Comparison of ENCODE assay signal across 27 mouse cellular contexts in genomic region chr7:30841379-30841778, GRCm38 (mm10). TPM values are rescaled to one million over a fixed set of nuclear protein-coding genes. Genes with fewer than 3 reads are reported as not detected.
DNase-seq lines count a peak whose midpoint lies in the region; ATAC-seq and TF ChIP-seq lines count a peak whose summit lies in the region.
"Had no signal": no experiment of that assay in that cellular context is flagged by ENCODE, and none has a peak within 500 bp of the region (broad histone marks: within the 10 kb centered on the region; RNA-seq: fewer than 3 reads in every experiment).

No protein-coding gene starts in this region.

- no peak overlapping the region for H3K27ac ChIP-seq in kidney, adult 2 months (ENCODE audit: insufficient read depth, low read depth, low read length)
- no peak overlapping the region for H3K27ac ChIP-seq in liver, embryonic 16.5 days (ENCODE audit: low read length)
- no peak overlapping the region for H3K27ac ChIP-seq in intestine, embryonic 15.5 days
- H3K27ac ChIP-seq in intestine, postnatal 0 days (ENCODE audit: low read depth, low read length): no peak overlapping the region
- H3K27ac ChIP-seq in hindbrain, embryonic 16.5 days (ENCODE audit: low read depth, low read length): no peak overlapping the region
- H3K27ac ChIP-seq: embryonic facial prominence, embryonic 13.5 days; embryonic facial prominence, embryonic 15.5 days; forebrain, embryonic 10.5 days; forebrain, embryonic 12.5 days had no signal

- 72% methylated on average over 4 of the region's 4 CpGs for WGBS in kidney, adult 2 months
- WGBS in liver, embryonic 16.5 days (ENCODE audit: insufficient replicate concordance): 61% methylated on average over 4 of the region's 4 CpGs
- 58% methylated on average over 4 of the region's 4 CpGs for WGBS in intestine, embryonic 15.5 days
- WGBS in intestine, postnatal 0 days: 55% methylated on average over 4 of the region's 4 CpGs
- WGBS in hindbrain, embryonic 16.5 days: 85% methylated on average over 4 of the region's 4 CpGs

- peak; percentile 27 for DNase-seq in kidney, adult 2 months
- DNase-seq in kidney, postnatal 10 days: no peak
- no peak for DNase-seq in liver
- no peak for DNase-seq in B cell, adult 2 months
- DNase-seq: adrenal gland, adult 2 months; adrenal gland, postnatal 10 days; adrenal gland, postnatal 25 days; cerebellum, adult 11 months; cerebellum, adult 18-20 months; cerebellum, adult 8-10 months; cerebellum, adult 9-11 months; cerebellum, postnatal 14 days; cerebellum, postnatal 36 days; embryo, embryonic 11 days had no signal

- H3K27me3 ChIP-seq in kidney, adult 2 months (replicated peaks; ENCODE audit: control insufficient read depth, insufficient read depth, low read length): no peaks in the 10 kb centered on the region
- H3K27me3 ChIP-seq in liver, embryonic 16.5 days (ENCODE audit: control insufficient read depth, insufficient read depth, low read depth, low read length): no peaks in the 10 kb centered on the region
- no peaks in the 10 kb centered on the region for H3K27me3 ChIP-seq in intestine, embryonic 15.5 days (replicated peaks)
- no peaks in the 10 kb centered on the region for H3K27me3 ChIP-seq in intestine, postnatal 0 days (replicated peaks; ENCODE audit: control insufficient read depth, insufficient read depth, low read length)
- no peaks in the 10 kb centered on the region; the same call in 1 of the 2 replicates for H3K27me3 ChIP-seq in hindbrain, embryonic 16.5 days (replicated peaks; ENCODE audit: control insufficient read depth, insufficient read depth, low read length)
- H3K27me3 ChIP-seq: embryonic facial prominence, embryonic 13.5 days; embryonic facial prominence, embryonic 15.5 days; forebrain, embryonic 12.5 days had no signal

- H3K4me3 ChIP-seq in kidney, adult 2 months (ENCODE audit: insufficient read depth, low read depth, low read length): no peak overlapping the region
- no peak overlapping the region for H3K4me3 ChIP-seq in liver, embryonic 16.5 days (ENCODE audit: low read depth, low read length)
- no peak overlapping the region for H3K4me3 ChIP-seq in intestine, embryonic 15.5 days (replicated peaks)
- no peak overlapping the region for H3K4me3 ChIP-seq in intestine, postnatal 0 days (ENCODE audit: low read depth, low read length)
- no peak overlapping the region for H3K4me3 ChIP-seq in hindbrain, embryonic 16.5 days (ENCODE audit: low read length)
- H3K4me3 ChIP-seq: embryonic facial prominence, embryonic 13.5 days; embryonic facial prominence, embryonic 15.5 days; erythroblast, embryonic 14.5 days; forebrain, embryonic 10.5 days; forebrain, embryonic 12.5 days had no signal

- H3K36me3 ChIP-seq in kidney, adult 2 months (ENCODE audit: control insufficient read depth, insufficient read depth, low read length): no peaks in the 10 kb centered on the region
- no peaks in the 10 kb centered on the region for H3K36me3 ChIP-seq in liver, embryonic 16.5 days (ENCODE audit: control insufficient read depth, insufficient read depth)
- H3K36me3 ChIP-seq in intestine, embryonic 15.5 days: no peaks in the 10 kb centered on the region
- no peaks in the 10 kb centered on the region for H3K36me3 ChIP-seq in intestine, postnatal 0 days (ENCODE audit: control insufficient read depth, insufficient read depth)
- no peaks in the 10 kb centered on the region for H3K36me3 ChIP-seq in hindbrain, embryonic 16.5 days (ENCODE audit: control insufficient read depth, insufficient read depth, low read length)
- H3K36me3 ChIP-seq: embryonic facial prominence, embryonic 13.5 days; embryonic facial prominence, embryonic 15.5 days; forebrain, embryonic 10.5 days; forebrain, embryonic 12.5 days had no signal

- peak; percentile 11; the same call in 1 of the 2 replicates for ATAC-seq in liver, embryonic 16.5 days (ENCODE audit: low read depth)
- ATAC-seq in intestine, embryonic 15.5 days: peak; percentile 72
- peak; percentile 62 for ATAC-seq in intestine, postnatal 0 days
- no peak for ATAC-seq in hindbrain, embryonic 16.5 days
- ATAC-seq: forebrain, embryonic 14.5 days had no signal

- H3K9me3 ChIP-seq in liver, embryonic 16.5 days (replicated peaks; ENCODE audit: control insufficient read depth, low read length): no peaks in the 10 kb centered on the region
- no peaks in the 10 kb centered on the region for H3K9me3 ChIP-seq in intestine, embryonic 15.5 days
- H3K9me3 ChIP-seq in intestine, postnatal 0 days (ENCODE audit: control insufficient read depth): no peaks in the 10 kb centered on the region
- no peaks in the 10 kb centered on the region for H3K9me3 ChIP-seq in hindbrain, embryonic 16.5 days (ENCODE audit: control insufficient read depth, low read length)
- H3K9me3 ChIP-seq: embryonic facial prominence, embryonic 13.5 days; embryonic facial prominence, embryonic 15.5 days; forebrain, embryonic 10.5 days; forebrain, embryonic 12.5 days had no signal

- H3K9ac ChIP-seq in liver, embryonic 16.5 days (ENCODE audit: low read depth, low read length): no peak overlapping the region
- H3K9ac ChIP-seq in intestine, embryonic 15.5 days: no peak overlapping the region
- H3K9ac ChIP-seq in intestine, postnatal 0 days (ENCODE audit: low read depth, low read length): no peak overlapping the region
- H3K9ac ChIP-seq in hindbrain, embryonic 16.5 days (ENCODE audit: low read depth, low read length): no peak overlapping the region
- H3K9ac ChIP-seq: embryonic facial prominence, embryonic 13.5 days; embryonic facial prominence, embryonic 15.5 days; forebrain, embryonic 12.5 days had no signal

- H3K4me1 ChIP-seq in kidney, adult 2 months (ENCODE audit: control insufficient read depth, insufficient read depth, low read length): peaks cover 3% of the 10 kb centered on the region; the same call in 1 of the 2 replicates
- peaks cover 6% of the 10 kb centered on the region for H3K4me1 ChIP-seq in liver, embryonic 16.5 days (ENCODE audit: control insufficient read depth, low read depth, low read length)
- H3K4me1 ChIP-seq in intestine, embryonic 15.5 days (replicated peaks): 0 out of 2 replicates have a peak, but pooled peaks cover 3% of the 10 kb centered on the region
- 0 out of 2 replicates have a peak, but pooled peaks cover 3% of the 10 kb centered on the region for H3K4me1 ChIP-seq in intestine, postnatal 0 days (replicated peaks; ENCODE audit: control insufficient read depth, insufficient read depth, low read length)
- H3K4me1 ChIP-seq in hindbrain, embryonic 16.5 days (ENCODE audit: control insufficient read depth, insufficient read depth, low read depth, low read length): no peaks in the 10 kb centered on the region; the same call in 1 of the 2 replicates
- H3K4me1 ChIP-seq: embryonic facial prominence, embryonic 15.5 days; forebrain, embryonic 10.5 days had no signal

- no peak for TF ChIP-seq POLR2A in kidney, adult 2 months (IDR thresholded peaks at IDR 0.05; ENCODE audit: low read depth, low read length)

- H3K4me2 ChIP-seq in liver, embryonic 16.5 days (ENCODE audit: low read depth, low read length): no peak overlapping the region
- H3K4me2 ChIP-seq in intestine, embryonic 15.5 days (replicated peaks): no peak overlapping the region
- no peak overlapping the region for H3K4me2 ChIP-seq in intestine, postnatal 0 days (replicated peaks; ENCODE audit: low read depth)
- no peak overlapping the region for H3K4me2 ChIP-seq in hindbrain, embryonic 16.5 days (ENCODE audit: low read length)
- H3K4me2 ChIP-seq: embryonic facial prominence, embryonic 13.5 days; embryonic facial prominence, embryonic 15.5 days; forebrain, embryonic 12.5 days had no signal

- TF ChIP-seq CTCF in kidney, adult 2 months (conservative IDR thresholded peaks at IDR 0.05; ENCODE audit: insufficient read depth, insufficient read length, low read depth, low read length): no peak
- no peak for TF ChIP-seq CTCF in intestine, postnatal 0 days (IDR thresholded peaks at IDR 0.05; ENCODE audit: low read depth)

RNA-seq across cellular contexts. Expression of gene Ffar3, which starts 14.6 kb away (rescaled TPM):
- polyA plus RNA-seq in kidney, adult 2 months (2012; rRNA removed): 0.07 and 0.08 TPM in 2 replicates
- polyA plus RNA-seq in liver, embryonic 16.5 days (2015; fragmentation: Nextera tagmentation; extraction: Ambion mirVana): not detected in 2 replicates
- polyA plus RNA-seq in intestine, embryonic 15.5 days (2015; fragmentation: Nextera tagmentation; extraction: Ambion mirVana): 0.54 and 0.83 TPM in 2 replicates
- 0.21 and 0.47 TPM in 2 replicates for polyA plus RNA-seq in intestine, postnatal 0 days (2015; fragmentation: Nextera tagmentation; extraction: Ambion mirVana)
- 0.09 and 0.21 TPM in 2 replicates for polyA plus RNA-seq in hindbrain, embryonic 16.5 days (2015; fragmentation: Nextera tagmentation; extraction: Ambion mirVana)
- polyA plus RNA-seq: brain, embryonic 14.5 days; C2C12; embryonic facial prominence, embryonic 11.5 days; embryonic facial prominence, embryonic 13.5 days; embryonic facial prominence, embryonic 15.5 days; erythroblast, embryonic 14.5 days; forebrain, embryonic 10.5 days; forebrain, embryonic 12.5 days; forebrain, embryonic 14.5 days had no signal

RNA-seq across cellular contexts. Expression of gene Ffar2, which starts 17.8 kb away (rescaled TPM):
- 1.2 and 1.4 TPM in 2 replicates for polyA plus RNA-seq in kidney, adult 2 months (2012; rRNA removed)
- 0.90 and 1.1 TPM in 2 replicates for polyA plus RNA-seq in liver, embryonic 16.5 days (2015; fragmentation: Nextera tagmentation; extraction: Ambion mirVana)
- 10.9 and 15.5 TPM in 2 replicates for polyA plus RNA-seq in intestine, embryonic 15.5 days (2015; fragmentation: Nextera tagmentation; extraction: Ambion mirVana)
- 12.5 and 12.6 TPM in 2 replicates for polyA plus RNA-seq in intestine, postnatal 0 days (2015; fragmentation: Nextera tagmentation; extraction: Ambion mirVana)
- polyA plus RNA-seq in hindbrain, embryonic 16.5 days (2015; fragmentation: Nextera tagmentation; extraction: Ambion mirVana): 0.10 and 0.25 TPM in 2 replicates
- polyA plus RNA-seq: C2C12; embryonic facial prominence, embryonic 11.5 days; embryonic facial prominence, embryonic 13.5 days; embryonic facial prominence, embryonic 15.5 days; erythroblast, embryonic 14.5 days; forebrain, embryonic 10.5 days; forebrain, embryonic 12.5 days had no signal

RNA-seq across cellular contexts. Expression of gene Ffar1, which starts 20.0 kb away (rescaled TPM):
- 0.03 and 0.48 TPM in 2 replicates for polyA plus RNA-seq in kidney, adult 2 months (2012; rRNA removed)
- polyA plus RNA-seq in liver, embryonic 16.5 days (2015; fragmentation: Nextera tagmentation; extraction: Ambion mirVana): not detected in 2 replicates
- 0.25 and 0.27 TPM in 2 replicates for polyA plus RNA-seq in intestine, embryonic 15.5 days (2015; fragmentation: Nextera tagmentation; extraction: Ambion mirVana)
- 0.13 and 0.21 TPM in 2 replicates for polyA plus RNA-seq in intestine, postnatal 0 days (2015; fragmentation: Nextera tagmentation; extraction: Ambion mirVana)
- 0.06 TPM in 1 of 2 replicates, not detected in the other for polyA plus RNA-seq in hindbrain, embryonic 16.5 days (2015; fragmentation: Nextera tagmentation; extraction: Ambion mirVana)
- polyA plus RNA-seq: adrenal gland, adult 2 months; brain, embryonic 14.5 days; C2C12; embryonic facial prominence, embryonic 11.5 days; embryonic facial prominence, embryonic 13.5 days; embryonic facial prominence, embryonic 15.5 days; erythroblast, embryonic 14.5 days; forebrain, embryonic 10.5 days; forebrain, embryonic 12.5 days; forebrain, embryonic 14.5 days had no signal

RNA-seq across cellular contexts. Expression of gene Cd22, which starts 38.8 kb away (rescaled TPM):
- 0.42 and 11.2 TPM in 2 replicates for polyA plus RNA-seq in kidney, adult 2 months (2012; rRNA removed)
- 0.74 and 1.4 TPM in 2 replicates for polyA plus RNA-seq in liver, embryonic 16.5 days (2015; fragmentation: Nextera tagmentation; extraction: Ambion mirVana)
- polyA plus RNA-seq in intestine, embryonic 15.5 days (2015; fragmentation: Nextera tagmentation; extraction: Ambion mirVana): 0.38 and 0.59 TPM in 2 replicates
- polyA plus RNA-seq in intestine, postnatal 0 days (2015; fragmentation: Nextera tagmentation; extraction: Ambion mirVana): 0.27 and 0.51 TPM in 2 replicates
- polyA plus RNA-seq in hindbrain, embryonic 16.5 days (2015; fragmentation: Nextera tagmentation; extraction: Ambion mirVana): 0.26 TPM in 1 of 2 replicates, not detected in the other
- polyA plus RNA-seq: embryonic facial prominence, embryonic 11.5 days; embryonic facial prominence, embryonic 13.5 days; erythroblast, embryonic 14.5 days; forebrain, embryonic 10.5 days; forebrain, embryonic 12.5 days; forebrain, embryonic 14.5 days had no signal

RNA-seq across cellular contexts. Expression of gene Krtdap, which starts 53.7 kb away (rescaled TPM):
- polyA plus RNA-seq in kidney, adult 2 months (2012; rRNA removed): 0.50 TPM in 1 of 2 replicates, not detected in the other
- polyA plus RNA-seq in liver, embryonic 16.5 days (2015; fragmentation: Nextera tagmentation; extraction: Ambion mirVana): 0.22 TPM in 1 of 2 replicates, not detected in the other
- 1.9 and 2.8 TPM in 2 replicates for polyA plus RNA-seq in intestine, embryonic 15.5 days (2015; fragmentation: Nextera tagmentation; extraction: Ambion mirVana)
- 4.1 and 4.8 TPM in 2 replicates for polyA plus RNA-seq in intestine, postnatal 0 days (2015; fragmentation: Nextera tagmentation; extraction: Ambion mirVana)
- 0.38 TPM in 1 of 2 replicates, not detected in the other for polyA plus RNA-seq in hindbrain, embryonic 16.5 days (2015; fragmentation: Nextera tagmentation; extraction: Ambion mirVana)
- polyA plus RNA-seq: adrenal gland, adult 2 months; C2C12; embryonic facial prominence, embryonic 11.5 days; erythroblast, embryonic 14.5 days; forebrain, embryonic 10.5 days; forebrain, embryonic 12.5 days; forebrain, embryonic 14.5 days had no signal
